Mouse (Mus musculus) ES-Bruce4 (cell line): ENCODE results near the gene Dhx34. TPM values are rescaled to one million over a fixed set of nuclear protein-coding genes. Genes with fewer than 3 reads are reported as not detected.

Experiments
- H3K27ac ChIP-seq: 2 replicates; pipeline ENCODE4 v1.5.1; 2012; ENCODE audit warnings: low read length, inconsistent platforms; ENCODE audit not compliant: insufficient read depth
- H3K27me3 ChIP-seq: 2 replicates; pipeline ENCODE4 v1.6.1; 2012; ENCODE audit warnings: mild to moderate bottlenecking, low read length, inconsistent platforms; ENCODE audit not compliant: control insufficient read depth, poor library complexity, insufficient read depth, severe bottlenecking
- H3K36me3 ChIP-seq: 2 replicates; pipeline ENCODE4 v1.6.1; 2012; ENCODE audit warnings: inconsistent platforms, mild to moderate bottlenecking, low read length, moderate library complexity; ENCODE audit not compliant: control insufficient read depth, poor library complexity, insufficient read depth, severe bottlenecking
- H3K4me1 ChIP-seq: one replicate; pipeline ENCODE4 v1.8.1; 2011; ENCODE audit warnings: low read length; ENCODE audit not compliant: control insufficient read depth, insufficient read depth
- H3K4me3 ChIP-seq: 2 replicates; pipeline ENCODE4 v1.5.1; 2011; ENCODE audit warnings: low read depth, mild to moderate bottlenecking, low read length
- H3K9ac ChIP-seq: 2 replicates; pipeline ENCODE4 v1.6.1; 2012; ENCODE audit warnings: low read depth, mild to moderate bottlenecking, inconsistent platforms; ENCODE audit not compliant: poor library complexity, severe bottlenecking
- H3K9me3 ChIP-seq: replicated peaks from 2 replicates; pipeline ENCODE4 v1.6.1; 2012; ENCODE audit warnings: mild to moderate bottlenecking, low read length, inconsistent platforms; ENCODE audit not compliant: control insufficient read depth, poor library complexity, insufficient read depth, severe bottlenecking
- CTCF ChIP-seq: IDR thresholded peaks from one replicate; pipeline ENCODE4 v1.8.1; 2011; ENCODE audit warnings: low read depth, low read length
- EP300 ChIP-seq: IDR thresholded peaks from 2 replicates; pipeline ENCODE4 v1.6.1; 2011; ENCODE audit warnings: low read depth, low read length; ENCODE audit not compliant: insufficient read depth
- POLR2A ChIP-seq: IDR thresholded peaks from one replicate; pipeline ENCODE4 v1.8.1; 2011; ENCODE audit warnings: low read length; ENCODE audit not compliant: insufficient read depth
- polyA plus RNA-seq: library from polyadenylated mRNA; stranded (reverse); fragments of >200 nt; gene quantifications from 2 replicates; pipeline ENCODE4 v1.2.4, GENCODE M21; 2011; ENCODE audit warnings: low read depth; ENCODE audit not compliant: missing spikeins, insufficient read depth, insufficient read length

Gene Dhx34
- polyA plus RNA-seq, 1 experiment: 11.6 TPM

GRCm38 (mm10) chr7:16197166-16197565 is 24.7 kb downstream of the Dhx34 start:
- Histone ChIP-seq H3K9ac (no peak overlapping the region), H3K4me1 (no peaks in the 10 kb centered on the region), H3K9me3 (no peaks in the 10 kb centered on the region), H3K36me3 (no peaks in the 10 kb centered on the region), H3K27ac (no peak overlapping the region), H3K4me3 (no peak overlapping the region), H3K27me3 (no peaks in the 10 kb centered on the region)
- no peak for TF ChIP-seq EP300
- TF ChIP-seq CTCF: no peak
- no peak for TF ChIP-seq POLR2A

- no peaks in the 10 kb centered on the region for H3K27me3 ChIP-seq
- H3K9ac ChIP-seq: no peak overlapping the region
- H3K4me3 ChIP-seq: no peak overlapping the region
- TF ChIP-seq POLR2A (no peak), CTCF (no peak), EP300 (no peak)
- H3K9me3 ChIP-seq: no peaks in the 10 kb centered on the region
- no peaks in the 10 kb centered on the region for H3K4me1 ChIP-seq
- no peaks in the 10 kb centered on the region for H3K36me3 ChIP-seq
- no peak overlapping the region for H3K27ac ChIP-seq
These were observed 25.2 kb downstream of the Dhx34 start for GRCm38 (mm10) chr7:16196616-16197015.

GRCm38 (mm10) chr7:16193702-16194101 is 28.1 kb downstream of the Dhx34 start:
- Histone ChIP-seq H3K9ac (no peak overlapping the region), H3K4me3 (no peak overlapping the region), H3K27me3 (no peaks in the 10 kb centered on the region), H3K27ac (no peak overlapping the region), H3K4me1 (no peaks in the 10 kb centered on the region), H3K9me3 (no peaks in the 10 kb centered on the region), H3K36me3 (no peaks in the 10 kb centered on the region)
- no peak for TF ChIP-seq POLR2A
- no peak for TF ChIP-seq CTCF
- no peak for TF ChIP-seq EP300

GRCm38 (mm10) chr7:16192315-16192714 is 29.5 kb downstream of the Dhx34 start:
- H3K36me3 ChIP-seq: no peaks in the 10 kb centered on the region
- no peak overlapping the region for H3K4me3 ChIP-seq
- no peaks in the 10 kb centered on the region for H3K9me3 ChIP-seq
- no peaks in the 10 kb centered on the region for H3K4me1 ChIP-seq
- no peak for TF ChIP-seq EP300
- no peak for TF ChIP-seq POLR2A
- peak; percentile 63 for TF ChIP-seq CTCF
- no peak overlapping the region for H3K27ac ChIP-seq
- no peaks in the 10 kb centered on the region for H3K27me3 ChIP-seq
- no peak overlapping the region for H3K9ac ChIP-seq

GRCm38 (mm10) chr7:16187494-16187893 is 34.3 kb downstream of the Dhx34 start:
- no peak for TF ChIP-seq EP300
- TF ChIP-seq POLR2A: no peak
- no peak for TF ChIP-seq CTCF
- Histone ChIP-seq H3K9ac (no peak overlapping the region), H3K27me3 (no peaks in the 10 kb centered on the region), H3K9me3 (no peaks in the 10 kb centered on the region), H3K4me1 (no peaks in the 10 kb centered on the region), H3K4me3 (no peak overlapping the region), H3K36me3 (no peaks in the 10 kb centered on the region), H3K27ac (no peak overlapping the region)

- Histone ChIP-seq H3K27ac (no peak overlapping the region), H3K4me1 (no peaks in the 10 kb centered on the region)
These were observed 38.2 kb downstream of the Dhx34 start for GRCm38 (mm10) chr7:16183663-16184062.

More at GRCm38 (mm10) chr7:16183663-16184062, 38.2 kb downstream of the Dhx34 start:
- Histone ChIP-seq H3K36me3 (no peaks in the 10 kb centered on the region), H3K9ac (no peak overlapping the region), H3K4me3 (no peak overlapping the region), H3K27me3 (no peaks in the 10 kb centered on the region), H3K9me3 (no peaks in the 10 kb centered on the region)
- TF ChIP-seq CTCF (no peak), POLR2A (no peak), EP300 (0 out of 2 replicates have a peak, but pooled peaks have one; percentile 9)
